Mouse (Mus musculus): Measurements from ENCODE around the gene H2-Ob.

DNA sequence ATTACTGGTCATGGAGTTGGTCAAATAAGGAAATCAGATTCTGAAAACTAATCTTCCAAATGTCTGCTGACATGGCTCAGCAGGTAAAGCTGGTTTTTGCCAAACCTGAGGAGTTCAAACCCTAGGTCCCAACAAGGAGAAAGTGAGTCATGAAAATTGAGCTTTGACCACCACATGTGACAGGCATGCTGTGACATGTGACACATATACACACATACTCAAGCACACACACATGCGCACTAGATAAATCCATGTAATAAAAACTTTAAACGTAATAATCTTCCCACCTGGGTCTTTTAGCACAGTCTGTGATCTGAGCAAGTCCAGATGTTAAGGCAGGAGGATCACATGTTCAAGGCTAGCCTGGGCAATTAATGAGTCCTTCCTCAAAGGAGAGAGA, 65.1 kb downstream of the H2-Ob start:
- TF ChIP-seq CTCF (IDR thresholded peaks at IDR 0.05; ENCODE audit: extremely low read depth, insufficient read depth, low read length), result no peak
- TF ChIP-seq POLR2A (IDR thresholded peaks at IDR 0.05; ENCODE audit: extremely low read depth, insufficient read depth, low read length), result no peak

Measured in cortical plate, adult 2 months (tissue).